Mouse (Mus musculus) neural tube, embryonic 13.5 days (tissue): ENCODE results near the gene Dact1. TPM values are rescaled to one million over a fixed set of nuclear protein-coding genes. Genes with fewer than 3 reads are reported as not detected.

Experiments used
- ATAC-seq: fragments of 200-750 bp; cut with Nextera tagmentation; 2 replicates; pipeline ENCODE4 v1.8.0; 2017; ENCODE audit warnings: low read depth, mild to moderate bottlenecking, moderate TSS enrichment, moderate library complexity
- H3K27ac ChIP-seq: fragments of 300-500 bp; sonication (generic); replicated peaks from 2 replicates; pipeline ENCODE4 v1.5.1; 2015; ENCODE audit warnings: moderate library complexity, mild to moderate bottlenecking, inconsistent platforms
- H3K27me3 ChIP-seq: fragments of 300-500 bp; sonication (generic); 2 replicates; pipeline ENCODE4 v1.6.1; 2015; ENCODE audit warnings: mild to moderate bottlenecking, inconsistent platforms
- H3K36me3 ChIP-seq: fragments of 300-500 bp; sonication (generic); 2 replicates; pipeline ENCODE4 v1.6.1; 2015; ENCODE audit warnings: mild to moderate bottlenecking, inconsistent platforms
- H3K4me1 ChIP-seq: fragments of 300-500 bp; sonication (generic); replicated peaks from 2 replicates; pipeline ENCODE4 v1.6.1; 2015; ENCODE audit warnings: inconsistent platforms
- H3K4me2 ChIP-seq: fragments of 300-500 bp; sonication (generic); 2 replicates; pipeline ENCODE4 v1.6.1; 2015; ENCODE audit warnings: inconsistent platforms, mild to moderate bottlenecking, moderate library complexity
- H3K4me3 ChIP-seq: fragments of 300-500 bp; sonication (generic); 2 replicates; pipeline ENCODE4 v1.5.1; 2015; ENCODE audit warnings: mild to moderate bottlenecking, inconsistent platforms
- H3K9ac ChIP-seq: fragments of 300-500 bp; sonication (generic); 2 replicates; pipeline ENCODE4 v1.6.1; 2015; ENCODE audit warnings: moderate library complexity, mild to moderate bottlenecking, inconsistent platforms
- H3K9me3 ChIP-seq: fragments of 300-500 bp; sonication (generic); 2 replicates; pipeline ENCODE4 v1.6.1; 2016; ENCODE audit warnings: inconsistent platforms
- WGBS: fragments of 180-500 bp; shearing (Covaris S2); methylation state at CpG from one replicate; pipeline ENCODE4 v1.1.7; 2015; 5-methylcytosine and 5-hydroxymethylcytosine counted together
- polyA plus RNA-seq: library from polyadenylated mRNA; unstranded; fragments of >200 nt; fragmentation: Nextera tagmentation; extraction: Ambion mirVana; gene quantifications from 2 replicates; pipeline ENCODE4 v1.2.1, GENCODE M21; 2015

Gene Dact1
- polyA plus RNA-seq, 1 experiment from 2014 or later = 38.5 TPM

DNA sequence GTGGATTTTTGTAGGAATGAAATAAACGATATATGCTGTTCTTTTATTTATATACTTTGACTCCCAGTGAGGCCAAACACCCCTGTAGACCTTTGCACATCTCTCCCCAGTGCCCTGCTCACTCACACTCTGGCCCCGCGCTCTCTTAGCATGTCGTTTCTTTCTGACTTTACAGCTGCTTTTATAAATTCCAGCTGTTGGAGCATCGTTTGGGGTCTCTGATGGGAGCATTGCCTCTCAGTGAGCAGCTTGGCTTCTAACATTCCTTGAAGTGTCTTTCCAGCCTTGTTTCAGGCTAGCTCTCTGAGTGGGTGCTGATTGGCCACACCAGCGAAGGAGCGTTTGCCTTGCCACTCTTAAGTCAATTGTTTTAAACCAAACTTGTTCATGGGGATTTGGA, 35.8 kb downstream of the Dact1 start:
- no peak overlapping the region for H3K4me2 ChIP-seq
- WGBS = 73% methylated on average over 7 of the region's 7 CpGs
- no peak for ATAC-seq

DNA sequence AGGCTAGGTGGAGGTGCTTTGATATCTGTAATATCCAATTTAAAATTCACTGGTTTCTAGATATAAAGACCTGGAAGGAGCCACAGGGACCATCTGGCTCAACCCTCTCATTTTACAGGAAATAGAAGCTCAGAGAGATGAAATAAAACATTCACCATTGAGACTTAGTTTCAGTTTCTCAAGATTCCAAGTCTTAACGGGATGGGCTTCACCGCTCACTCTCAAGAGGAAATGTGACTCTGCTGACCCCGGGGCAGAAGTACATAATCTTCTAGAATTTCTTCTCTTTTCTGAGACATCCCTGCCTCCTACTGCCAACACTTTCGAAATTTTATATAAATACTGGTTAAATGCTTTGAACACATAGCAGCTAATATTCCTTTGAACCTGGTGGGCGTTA, 36.4 kb downstream of the Dact1 start:
- no peak overlapping the region for H3K4me3 ChIP-seq
- ATAC-seq = no peak
- no peaks in the 10 kb centered on the region for H3K9me3 ChIP-seq
- H3K4me2 ChIP-seq = no peak overlapping the region
- H3K27ac ChIP-seq = no peak overlapping the region
- 67% methylated on average over 5 of the region's 5 CpGs for WGBS
- peaks cover 11% of the 10 kb centered on the region for H3K4me1 ChIP-seq
- no peak overlapping the region for H3K9ac ChIP-seq
- H3K36me3 ChIP-seq = no peaks in the 10 kb centered on the region
- no peaks in the 10 kb centered on the region for H3K27me3 ChIP-seq

More for the DNA sequence above, 35.8 kb downstream of the Dact1 start:
- Histone ChIP-seq H3K27me3 (no peaks in the 10 kb centered on the region), H3K4me3 (no peak overlapping the region), H3K4me1 (peaks cover 11% of the 10 kb centered on the region), H3K9ac (no peak overlapping the region), H3K9me3 (no peaks in the 10 kb centered on the region), H3K27ac (no peak overlapping the region), H3K36me3 (no peaks in the 10 kb centered on the region)

DNA sequence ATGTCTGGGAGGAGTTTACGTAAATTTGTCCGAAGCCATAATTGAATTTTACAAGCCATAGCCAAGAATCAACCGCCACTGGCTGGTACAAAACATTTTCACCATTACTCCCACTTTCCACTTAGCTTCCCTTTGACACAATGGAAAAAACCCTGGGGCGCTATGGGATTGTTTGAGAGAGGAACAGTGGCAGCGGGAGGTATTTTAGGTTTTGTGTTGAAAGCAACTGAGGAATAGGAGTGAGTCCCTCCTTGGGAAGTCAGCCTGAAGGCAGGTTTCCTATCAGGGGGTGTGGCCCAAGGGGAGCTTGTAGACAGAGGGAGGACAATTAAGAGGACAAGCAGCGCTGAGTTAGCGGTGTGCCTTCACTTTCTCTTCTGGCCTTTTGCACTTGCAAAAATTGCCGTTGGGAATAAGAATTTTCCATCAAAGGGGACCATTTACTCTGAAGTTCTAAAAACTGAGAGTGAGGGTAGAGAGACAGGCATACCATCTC, 38.8 kb downstream of the Dact1 start:
- no peak overlapping the region for H3K27ac ChIP-seq
- peaks cover 11% of the 10 kb centered on the region for H3K4me1 ChIP-seq
- WGBS = 43% methylated on average over 8 of the region's 8 CpGs
- H3K36me3 ChIP-seq = no peaks in the 10 kb centered on the region
- no peak for ATAC-seq
- H3K9ac ChIP-seq = no peak overlapping the region
- H3K27me3 ChIP-seq = no peaks in the 10 kb centered on the region
- no peak overlapping the region for H3K4me2 ChIP-seq
- H3K9me3 ChIP-seq = no peaks in the 10 kb centered on the region
- no peak overlapping the region for H3K4me3 ChIP-seq

DNA sequence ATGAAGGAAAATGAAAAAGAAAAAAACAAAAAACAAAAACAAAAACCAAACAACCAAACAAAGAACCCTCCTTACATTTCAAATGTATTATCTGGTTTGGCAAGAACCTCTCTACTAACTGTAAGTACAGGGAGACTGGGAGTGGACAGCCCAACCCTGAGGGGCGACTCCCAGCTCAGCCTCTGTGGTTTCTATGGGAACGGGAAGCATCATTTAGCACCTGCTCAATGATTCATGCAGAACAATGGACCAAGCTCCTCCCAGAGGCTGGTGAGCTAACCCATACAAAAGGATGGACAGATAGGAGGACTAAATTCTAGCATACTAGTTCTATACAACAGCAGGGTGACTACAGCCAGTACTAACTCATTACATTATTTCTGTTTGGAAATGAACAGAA, 40.4 kb downstream of the Dact1 start:
- 0 out of 2 replicates have a peak, but pooled peaks have one; percentile 40 for ATAC-seq
- H3K4me3 ChIP-seq = no peak overlapping the region
- 20% methylated on average over 2 of the region's 2 CpGs for WGBS

DNA sequence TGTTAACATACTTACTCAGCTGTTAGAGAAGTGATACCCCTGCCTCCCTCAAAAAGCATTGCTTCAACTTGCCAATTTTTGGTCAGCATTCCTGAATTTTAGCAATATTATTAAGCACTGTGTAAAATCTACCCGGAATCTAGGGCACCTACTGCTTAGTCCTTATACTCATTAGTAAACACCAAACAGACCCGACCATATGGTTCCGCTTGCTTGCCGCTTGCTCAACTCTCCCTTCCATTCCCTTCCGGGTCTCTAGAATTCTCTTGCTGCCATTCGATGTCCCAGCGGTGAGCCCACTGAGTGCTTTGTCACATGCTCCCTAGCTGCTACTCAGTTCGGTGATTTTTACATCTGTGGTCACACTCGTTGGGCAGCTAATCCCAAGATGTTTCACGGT, 45.0 kb downstream of the Dact1 start:
- H3K4me3 ChIP-seq = no peak overlapping the region
- H3K9ac ChIP-seq = no peak overlapping the region
- no peak overlapping the region for H3K4me2 ChIP-seq
- H3K36me3 ChIP-seq = no peaks in the 10 kb centered on the region
- WGBS = 48% methylated on average over 10 of the region's 10 CpGs
- peaks cover 7% of the 10 kb centered on the region; the same call in 1 of the 2 replicates for H3K4me1 ChIP-seq
- no peaks in the 10 kb centered on the region for H3K9me3 ChIP-seq
- no peak for ATAC-seq
- H3K27me3 ChIP-seq = no peaks in the 10 kb centered on the region
- H3K27ac ChIP-seq = no peak overlapping the region

More for the DNA sequence above, 40.4 kb downstream of the Dact1 start:
- Histone ChIP-seq H3K9ac (no peak overlapping the region), H3K4me1 (peaks cover 11% of the 10 kb centered on the region), H3K36me3 (no peaks in the 10 kb centered on the region), H3K27me3 (no peaks in the 10 kb centered on the region), H3K4me2 (no peak overlapping the region), H3K27ac (no peak overlapping the region), H3K9me3 (no peaks in the 10 kb centered on the region)

DNA sequence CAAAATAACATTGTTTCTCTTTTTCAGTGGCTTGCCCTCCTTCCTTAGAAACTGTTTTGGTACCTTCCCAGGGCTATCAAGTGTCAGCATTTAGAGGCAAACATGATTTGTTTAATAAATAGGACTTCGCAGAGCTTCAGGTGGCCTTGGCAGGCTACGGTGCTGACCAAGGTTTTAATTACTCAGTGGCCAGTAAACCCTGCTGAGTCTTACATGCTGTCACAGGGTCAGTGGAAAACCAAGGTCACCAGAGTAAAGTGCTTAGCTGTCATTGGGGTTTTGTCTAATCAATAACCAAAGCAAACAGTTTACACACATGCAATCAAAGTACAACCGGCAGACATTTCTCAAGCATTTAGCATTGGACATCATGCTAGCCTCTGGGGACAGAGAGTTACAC, 45.4 kb downstream of the Dact1 start:
- Histone ChIP-seq H3K4me1 (peaks cover 4% of the 10 kb centered on the region; the same call in 1 of the 2 replicates), H3K27ac (no peak overlapping the region), H3K36me3 (no peaks in the 10 kb centered on the region), H3K9ac (no peak overlapping the region), H3K27me3 (no peaks in the 10 kb centered on the region), H3K4me3 (no peak overlapping the region), H3K4me2 (no peak overlapping the region), H3K9me3 (no peaks in the 10 kb centered on the region)
- ATAC-seq = no peak
- WGBS = 61% methylated on average over 3 of the region's 3 CpGs

DNA sequence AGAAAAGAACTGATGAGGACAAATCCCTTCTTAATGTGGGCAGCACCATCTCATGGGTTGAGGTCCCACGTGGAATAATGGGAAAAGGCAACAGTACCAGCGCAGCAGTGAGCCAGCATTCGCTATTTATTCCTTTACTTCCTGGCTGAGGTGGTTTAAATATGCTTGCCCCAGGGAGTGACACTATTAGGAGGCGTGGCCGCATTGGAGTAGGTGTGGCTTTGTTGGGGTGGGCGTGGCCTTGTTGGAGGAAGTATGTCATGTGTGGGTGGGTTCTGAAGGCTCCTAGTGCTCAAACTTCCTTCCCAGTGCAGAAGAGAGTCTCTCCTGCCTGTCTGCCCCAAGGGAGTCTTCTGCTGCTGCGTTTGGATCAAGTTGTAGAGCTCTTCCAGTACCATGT, 51.9 kb downstream of the Dact1 start:
- Histone ChIP-seq H3K9ac (no peak overlapping the region), H3K27ac (no peak overlapping the region), H3K4me1 (peaks cover 10% of the 10 kb centered on the region), H3K4me3 (no peak overlapping the region), H3K4me2 (no peak overlapping the region), H3K9me3 (no peaks in the 10 kb centered on the region), H3K36me3 (no peaks in the 10 kb centered on the region), H3K27me3 (no peaks in the 10 kb centered on the region)
- 87% methylated on average over 7 of the region's 7 CpGs for WGBS
- ATAC-seq = no peak

DNA sequence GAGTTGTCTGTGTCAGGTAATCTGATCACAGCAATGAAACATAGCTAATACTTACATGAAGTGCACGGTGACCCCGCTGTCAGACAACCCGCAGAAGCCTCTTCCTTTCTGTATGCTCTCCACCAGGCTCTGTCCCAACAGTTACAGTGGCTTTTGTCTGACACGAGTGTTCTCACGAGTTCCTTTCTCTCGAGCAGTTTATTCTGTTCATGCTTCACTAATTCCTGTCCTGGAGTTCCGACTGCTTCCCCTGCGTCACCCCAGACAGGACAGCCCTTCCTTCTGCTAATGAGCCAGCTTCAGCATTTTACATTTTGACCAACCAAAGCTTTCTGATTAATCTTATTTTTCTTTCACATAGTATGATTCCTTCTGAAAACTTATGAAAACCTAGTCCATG, 52.7 kb downstream of the Dact1 start:
- no peak overlapping the region for H3K9ac ChIP-seq
- no peaks in the 10 kb centered on the region for H3K27me3 ChIP-seq
- no peaks in the 10 kb centered on the region for H3K9me3 ChIP-seq
- H3K27ac ChIP-seq = no peak overlapping the region
- H3K4me1 ChIP-seq = peaks cover 10% of the 10 kb centered on the region
- no peak overlapping the region for H3K4me3 ChIP-seq
- 62% methylated on average over 8 of the region's 8 CpGs for WGBS
- ATAC-seq = no peak
- H3K36me3 ChIP-seq = no peaks in the 10 kb centered on the region
- no peak overlapping the region for H3K4me2 ChIP-seq

DNA sequence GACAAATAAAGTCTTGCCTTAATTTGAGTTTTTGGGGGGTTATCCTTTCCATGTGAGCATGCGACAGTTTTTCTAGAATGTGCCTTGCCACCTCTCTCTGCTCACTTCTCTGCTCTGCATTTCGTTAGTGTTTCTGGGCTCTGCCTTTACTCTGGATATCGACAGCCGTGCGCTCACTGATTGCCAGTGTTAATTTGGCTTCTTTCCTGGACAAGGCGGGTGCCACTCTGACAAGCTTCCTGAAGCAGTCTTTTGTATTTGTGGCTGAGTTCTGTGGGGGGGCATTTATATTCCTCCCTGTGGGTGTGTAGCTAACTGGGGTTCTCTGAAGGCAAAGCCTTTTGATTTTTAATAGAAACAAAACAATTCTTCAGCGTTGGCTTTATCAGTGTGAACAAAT, 54.4 kb downstream of the Dact1 start:
- Histone ChIP-seq H3K4me1 (peaks cover 10% of the 10 kb centered on the region), H3K4me2 (no peak overlapping the region), H3K27me3 (0 out of 2 replicates have a peak, but pooled peaks cover under 1% of the 10 kb centered on the region), H3K9me3 (no peaks in the 10 kb centered on the region), H3K27ac (no peak overlapping the region), H3K9ac (no peak overlapping the region), H3K4me3 (no peak overlapping the region), H3K36me3 (no peaks in the 10 kb centered on the region)
- WGBS = 67% methylated on average over 7 of the region's 7 CpGs
- no peak for ATAC-seq

DNA sequence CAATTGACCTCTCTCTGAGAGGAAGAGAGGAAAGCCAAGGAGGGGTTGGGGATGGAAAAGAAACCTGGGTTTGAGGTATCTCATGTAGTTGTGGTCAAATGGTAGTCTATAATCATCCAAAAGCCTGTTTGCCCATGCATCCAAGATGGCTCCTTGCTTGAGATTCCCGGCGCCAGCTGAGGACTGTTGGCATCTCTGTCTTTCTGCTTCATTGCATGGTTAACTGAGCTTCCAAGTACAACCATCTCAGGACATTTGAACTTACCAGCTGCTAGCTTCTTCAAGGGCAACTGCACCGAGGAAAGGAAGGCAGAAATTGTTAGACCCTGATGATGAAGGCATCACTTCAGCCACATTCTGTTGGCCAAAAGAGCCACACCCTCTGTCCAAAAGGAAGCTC, 54.8 kb downstream of the Dact1 start:
- H3K4me3 ChIP-seq = no peak overlapping the region
- no peaks in the 10 kb centered on the region for H3K9me3 ChIP-seq
- H3K27ac ChIP-seq = no peak overlapping the region
- no peak overlapping the region for H3K9ac ChIP-seq
- ATAC-seq = no peak
- no peaks in the 10 kb centered on the region for H3K36me3 ChIP-seq
- H3K27me3 ChIP-seq = 0 out of 2 replicates have a peak, but pooled peaks cover 3% of the 10 kb centered on the region
- no peak overlapping the region for H3K4me2 ChIP-seq
- peaks cover 10% of the 10 kb centered on the region for H3K4me1 ChIP-seq
- WGBS = 93% methylated on average over 3 of the region's 3 CpGs

DNA sequence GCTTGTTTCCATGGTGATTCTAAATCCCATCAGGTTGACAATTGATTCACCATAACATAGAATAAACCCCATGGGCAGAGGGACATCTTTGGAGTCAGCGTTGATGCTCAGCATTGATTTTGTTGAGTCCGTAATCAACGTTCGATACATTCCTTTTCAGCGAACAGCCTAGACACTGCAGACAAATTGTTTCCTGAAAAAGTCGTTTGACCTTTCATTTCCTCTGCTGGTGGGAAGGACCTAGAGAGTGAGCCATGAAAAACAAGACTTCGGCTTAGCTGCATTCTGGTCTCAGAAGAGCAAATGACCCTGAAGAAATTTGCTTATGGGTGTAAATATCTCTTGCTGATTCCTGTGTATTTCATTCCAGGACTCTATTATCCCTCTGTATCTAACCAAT, 55.5 kb downstream of the Dact1 start:
- Histone ChIP-seq H3K36me3 (no peaks in the 10 kb centered on the region), H3K4me2 (no peak overlapping the region), H3K27ac (no peak overlapping the region), H3K9me3 (no peaks in the 10 kb centered on the region), H3K9ac (no peak overlapping the region), H3K4me1 (peaks cover 10% of the 10 kb centered on the region), H3K4me3 (no peak overlapping the region), H3K27me3 (0 out of 2 replicates have a peak, but pooled peaks cover 3% of the 10 kb centered on the region)
- ATAC-seq = no peak
- 56% methylated on average over 7 of the region's 7 CpGs for WGBS

DNA sequence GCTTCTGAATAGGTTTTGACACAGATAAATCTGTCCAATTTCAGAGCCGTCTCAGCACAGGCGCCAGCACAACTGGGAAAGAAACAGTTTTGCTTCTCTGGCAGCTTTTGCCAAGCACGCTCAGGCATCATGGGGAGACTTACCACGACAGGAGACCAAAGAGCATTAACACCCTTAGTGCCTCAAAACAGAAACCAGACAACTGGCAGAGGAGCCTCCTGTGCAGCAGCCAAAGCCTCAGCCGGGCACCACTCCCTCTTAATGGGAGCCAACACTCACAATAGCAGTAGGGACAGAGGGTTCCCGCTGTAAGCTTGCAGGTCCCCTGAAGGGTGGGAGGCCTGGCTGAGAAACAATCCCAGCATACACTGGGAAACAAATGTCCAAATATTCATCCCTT, 56.5 kb downstream of the Dact1 start:
- Histone ChIP-seq H3K27me3 (0 out of 2 replicates have a peak, but pooled peaks cover 3% of the 10 kb centered on the region), H3K4me2 (no peak overlapping the region), H3K27ac (no peak overlapping the region), H3K9me3 (no peaks in the 10 kb centered on the region), H3K4me3 (no peak overlapping the region), H3K36me3 (no peaks in the 10 kb centered on the region), H3K9ac (no peak overlapping the region), H3K4me1 (peaks cover 4% of the 10 kb centered on the region)
- no peak for ATAC-seq
- WGBS = 42% methylated on average over 6 of the region's 6 CpGs

DNA sequence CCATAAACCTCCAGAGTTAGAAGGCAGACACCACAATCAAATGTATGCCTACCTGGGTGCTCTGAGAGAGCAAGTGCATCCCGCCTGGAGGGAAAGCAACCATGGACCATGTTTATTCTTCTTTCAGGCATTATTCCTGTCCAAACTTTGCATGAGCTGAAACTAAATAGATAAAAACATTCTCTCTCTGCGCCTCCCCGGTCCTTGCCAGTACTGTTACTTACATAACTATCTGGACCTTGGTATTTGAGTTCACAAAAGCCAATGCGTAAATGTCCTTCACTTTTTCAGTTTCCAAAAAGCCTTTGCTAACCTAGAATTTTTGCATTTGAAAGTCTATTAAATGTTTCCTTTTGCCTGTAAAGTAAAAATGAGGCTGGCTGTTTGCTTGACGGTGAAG, 58.9 kb downstream of the Dact1 start:
- H3K4me2 ChIP-seq = no peak overlapping the region
- H3K9ac ChIP-seq = no peak overlapping the region
- H3K27me3 ChIP-seq = 0 out of 2 replicates have a peak, but pooled peaks cover 3% of the 10 kb centered on the region
- no peak for ATAC-seq
- H3K36me3 ChIP-seq = no peaks in the 10 kb centered on the region
- H3K4me3 ChIP-seq = no peak overlapping the region
- peaks cover 22% of the 10 kb centered on the region for H3K4me1 ChIP-seq
- H3K27ac ChIP-seq = no peak overlapping the region
- no peaks in the 10 kb centered on the region for H3K9me3 ChIP-seq
- 82% methylated on average over 5 of the region's 5 CpGs for WGBS
